Mouse (Mus musculus) kidney, adult 2 months (tissue): ENCODE measurements around the gene Sergef. TPM values are rescaled to one million over a fixed set of nuclear protein-coding genes. Genes with fewer than 3 reads are reported as not detected.

Experiments used
- DNase-seq: peaks from one replicate; pipeline ENCODE4 v3.0.0; 2021
- H3K27ac ChIP-seq: fragments of 200-500 bp; 2 replicates; pipeline ENCODE4 v1.5.1; 2012; ENCODE audit warnings: low read depth, low read length, control low read depth, inconsistent platforms; ENCODE audit not compliant: insufficient read depth
- H3K27me3 ChIP-seq: fragments of 200-500 bp; replicated peaks from 2 replicates; pipeline ENCODE4 v1.6.1; 2012; ENCODE audit warnings: mild to moderate bottlenecking, moderate library complexity, low read length, inconsistent platforms; ENCODE audit not compliant: control insufficient read depth, insufficient read depth
- H3K36me3 ChIP-seq: fragments of 200-500 bp; 2 replicates; pipeline ENCODE4 v1.6.1; 2012; ENCODE audit warnings: mild to moderate bottlenecking, moderate library complexity, low read length, inconsistent platforms; ENCODE audit not compliant: control insufficient read depth, insufficient read depth
- H3K4me1 ChIP-seq: fragments of 200-500 bp; 2 replicates; pipeline ENCODE4 v1.6.1; 2011; ENCODE audit warnings: low read length; ENCODE audit not compliant: control insufficient read depth, insufficient read depth
- H3K4me3 ChIP-seq: fragments of 200-500 bp; 2 replicates; pipeline ENCODE4 v1.5.1; 2011; ENCODE audit warnings: mild to moderate bottlenecking, low read depth, low read length, control low read depth; ENCODE audit not compliant: insufficient read depth
- CTCF ChIP-seq: fragments of 200-500 bp; conservative IDR thresholded peaks from 2 replicates; pipeline ENCODE4 v1.5.1; 2011; ENCODE audit warnings: low read depth, mild to moderate bottlenecking, control low read depth, low read length, moderate library complexity, mixed read lengths; ENCODE audit not compliant: insufficient read depth, insufficient read length
- POLR2A ChIP-seq: fragments of 200-500 bp; IDR thresholded peaks from one replicate; pipeline ENCODE4 v1.6.1; 2011; ENCODE audit warnings: low read depth, low read length, control low read depth
- WGBS: fragments of 180-500 bp; shearing (Covaris S2); methylation state at CpG from one replicate; pipeline ENCODE4 v1.1.7; 2018; 5-methylcytosine and 5-hydroxymethylcytosine counted together
- polyA plus RNA-seq: library from polyadenylated mRNA; depleted of rRNA; stranded (reverse); fragments of >200 nt; gene quantifications from 2 replicates; pipeline ENCODE4 v1.2.3, GENCODE M21; 2012

Gene Sergef
- polyA plus RNA-seq, 1 experiment, result 16.8 TPM

- Histone ChIP-seq H3K27me3 (no peaks in the 10 kb centered on the region), H3K4me3 (no peak overlapping the region), H3K4me1 (no peaks in the 10 kb centered on the region), H3K27ac (no peak overlapping the region), H3K36me3 (no peaks in the 10 kb centered on the region)
- 93% methylated on average over 7 of the region's 7 CpGs for WGBS
- no peak for DNase-seq
- TF ChIP-seq POLR2A (no peak), CTCF (no peak)
Measured at GRCm38 (mm10) chr7:46591546-46591945, 48.1 kb downstream of the Sergef start.

- Histone ChIP-seq H3K36me3 (no peaks in the 10 kb centered on the region), H3K4me1 (no peaks in the 10 kb centered on the region), H3K4me3 (no peak overlapping the region), H3K27me3 (no peaks in the 10 kb centered on the region), H3K27ac (no peak overlapping the region)
- TF ChIP-seq POLR2A (no peak), CTCF (no peak)
- 81% methylated on average over 12 of the region's 12 CpGs for WGBS
- no peak for DNase-seq
Measured at GRCm38 (mm10) chr7:46589181-46589580, 50.4 kb downstream of the Sergef start.

- Histone ChIP-seq H3K27me3 (no peaks in the 10 kb centered on the region), H3K27ac (no peak overlapping the region), H3K4me3 (no peak overlapping the region), H3K4me1 (no peaks in the 10 kb centered on the region), H3K36me3 (no peaks in the 10 kb centered on the region)
- WGBS, result 82% methylated on average over 7 of the region's 7 CpGs
- no peak for DNase-seq
- TF ChIP-seq POLR2A (no peak), CTCF (no peak)
Measured at GRCm38 (mm10) chr7:46588005-46588404, 51.6 kb downstream of the Sergef start.

GRCm38 (mm10) chr7:46587466-46587865 is 52.1 kb downstream of the Sergef start:
- Histone ChIP-seq H3K27me3 (no peaks in the 10 kb centered on the region), H3K27ac (no peak overlapping the region), H3K4me3 (no peak overlapping the region), H3K4me1 (no peaks in the 10 kb centered on the region), H3K36me3 (no peaks in the 10 kb centered on the region)
- DNase-seq, result no peak
- TF ChIP-seq CTCF (no peak), POLR2A (no peak)
- 57% methylated on average over 17 of the region's 17 CpGs for WGBS

GRCm38 (mm10) chr7:46586621-46587216 is 52.9 kb downstream of the Sergef start:
- Histone ChIP-seq H3K4me3 (no peak overlapping the region), H3K27ac (no peak overlapping the region), H3K36me3 (no peaks in the 10 kb centered on the region), H3K27me3 (no peaks in the 10 kb centered on the region), H3K4me1 (no peaks in the 10 kb centered on the region)
- DNase-seq, result no peak
- TF ChIP-seq POLR2A, result no peak
- no peak for TF ChIP-seq CTCF
- 87% methylated on average over 10 of the region's 10 CpGs for WGBS

- 95% methylated on average over 6 of the region's 6 CpGs for WGBS
- no peak for DNase-seq
- Histone ChIP-seq H3K27ac (no peak overlapping the region), H3K4me3 (no peak overlapping the region), H3K27me3 (no peaks in the 10 kb centered on the region), H3K4me1 (no peaks in the 10 kb centered on the region), H3K36me3 (no peaks in the 10 kb centered on the region)
- no peak for TF ChIP-seq CTCF
- TF ChIP-seq POLR2A, result no peak
Measured at GRCm38 (mm10) chr7:46582750-46583149, 56.9 kb downstream of the Sergef start.

GRCm38 (mm10) chr7:46581358-46581930 is 58.2 kb downstream of the Sergef start:
- no peak overlapping the region for H3K27ac ChIP-seq
- no peak for DNase-seq
- no peak overlapping the region for H3K4me3 ChIP-seq
- no peaks in the 10 kb centered on the region for H3K36me3 ChIP-seq
- no peaks in the 10 kb centered on the region for H3K27me3 ChIP-seq
- 72% methylated on average over 8 of the region's 8 CpGs for WGBS
- TF ChIP-seq CTCF (no peak), POLR2A (no peak)
- H3K4me1 ChIP-seq, result no peaks in the 10 kb centered on the region

GRCm38 (mm10) chr7:46578091-46578490 is 61.5 kb downstream of the Sergef start:
- H3K4me3 ChIP-seq, result no peak overlapping the region
- TF ChIP-seq CTCF (no peak), POLR2A (no peak)
- no peak overlapping the region for H3K27ac ChIP-seq
- WGBS, result 89% methylated on average over 5 of the region's 5 CpGs
- no peaks in the 10 kb centered on the region for H3K27me3 ChIP-seq
- H3K36me3 ChIP-seq, result no peaks in the 10 kb centered on the region
- no peaks in the 10 kb centered on the region for H3K4me1 ChIP-seq
- DNase-seq, result no peak
